In genomic region chr13:98239978-98240641, GRCm38 (mm10) we compare ENCODE assay signal across 10 mouse cellular contexts. TPM values are rescaled to one million over a fixed set of nuclear protein-coding genes. Genes with fewer than 3 reads are reported as not detected.
A peak's percentile ranks its signal among the peaks of the same experiment; 100 is the strongest.
DNase-seq lines count a peak whose midpoint lies in the region; ATAC-seq lines count a peak whose summit lies in the region.
"Had no signal": no experiment of that assay in that cellular context is flagged by ENCODE, and none has a peak within 500 bp of the region (broad histone marks: within the 10 kb centered on the region; RNA-seq: fewer than 3 reads in every experiment).

No protein-coding gene starts in this region.

- H3K9me3 ChIP-seq in intestine, embryonic 14.5 days (ENCODE audit: control insufficient read depth, low read length): no peaks in the 10 kb centered on the region
- H3K9me3 ChIP-seq in intestine, embryonic 16.5 days (ENCODE audit: control insufficient read depth, low read length): no peaks in the 10 kb centered on the region

- H3K27me3 ChIP-seq in intestine, embryonic 14.5 days (replicated peaks; ENCODE audit: control insufficient read depth, insufficient read depth, low read length): no peaks in the 10 kb centered on the region
- H3K27me3 ChIP-seq in intestine, embryonic 16.5 days (replicated peaks; ENCODE audit: control insufficient read depth, insufficient read depth, low read length): no peaks in the 10 kb centered on the region

- no peak for ATAC-seq in intestine, embryonic 14.5 days (replicated peaks; ENCODE audit: low FRiP score, low TSS enrichment, low read depth)
- ATAC-seq in intestine, embryonic 16.5 days: no peak
- peak; percentile 83 for ATAC-seq in megakaryocyte progenitor cell, adult 5-6 weeks (replicated peaks; ENCODE audit: poor library complexity)

- DNase-seq in intestine, embryonic 14.5 days (ENCODE audit: low spot score): peak; percentile 88
- DNase-seq in MN1 (ENCODE audit: low spot score): peak; percentile 80
- peak; percentile 83 to 89 for DNase-seq in cerebellum, postnatal 14 days
- peak; percentile 40 for DNase-seq in gastrocnemius, postnatal 14 days
- peak; percentile 69 for DNase-seq in layer of hippocampus, adult 9-10 months (ENCODE audit: low spot score)
- DNase-seq in testis, postnatal 10 days (ENCODE audit: low spot score): peak; percentile 85

- intact Hi-C loops in gastrocnemius, postnatal 14 days (cut with DNase I; ENCODE audit: low total_unique reads): loop anchor here (5.0 kb wide), 1 partner anchor 208 kb away; no protein-coding TSS in a partner anchor

- no peaks in the 10 kb centered on the region for H3K36me3 ChIP-seq in intestine, embryonic 14.5 days (ENCODE audit: control insufficient read depth, insufficient read depth, low read length)
- H3K36me3 ChIP-seq in intestine, embryonic 16.5 days (ENCODE audit: control insufficient read depth, insufficient read depth, low read length): no peaks in the 10 kb centered on the region

- 18% methylated on average over 12 of the region's 12 CpGs for WGBS in intestine, embryonic 14.5 days
- 18% methylated on average over 12 of the region's 12 CpGs for WGBS in intestine, embryonic 16.5 days

- H3K4me2 ChIP-seq in intestine, embryonic 14.5 days (ENCODE audit: low read length): no peak overlapping the region
- H3K4me2 ChIP-seq in intestine, embryonic 16.5 days (ENCODE audit: low read depth, low read length): no peak overlapping the region

- no peaks in the 10 kb centered on the region for H3K4me1 ChIP-seq in intestine, embryonic 14.5 days (replicated peaks; ENCODE audit: control insufficient read depth, insufficient read depth, low read length)
- H3K4me1 ChIP-seq in intestine, embryonic 16.5 days (ENCODE audit: control insufficient read depth, insufficient read depth, low read length): no peaks in the 10 kb centered on the region

- H3K27ac ChIP-seq in intestine, embryonic 14.5 days (ENCODE audit: low read depth): no peak overlapping the region
- no peak overlapping the region for H3K27ac ChIP-seq in intestine, embryonic 16.5 days (ENCODE audit: low read length)

- no peak overlapping the region for H3K4me3 ChIP-seq in intestine, embryonic 14.5 days (ENCODE audit: low read depth, low read length)
- no peak overlapping the region for H3K4me3 ChIP-seq in intestine, embryonic 16.5 days (ENCODE audit: low read length)
- H3K4me3 ChIP-seq: erythroblast, embryonic 14.5 days had no signal

- no peak overlapping the region for H3K9ac ChIP-seq in intestine, embryonic 14.5 days (ENCODE audit: low read length)
- H3K9ac ChIP-seq in intestine, embryonic 16.5 days (ENCODE audit: low read depth, low read length): no peak overlapping the region

RNA-seq across cellular contexts. Expression of gene Utp15, which starts 22.7 kb away (rescaled TPM):
- 39.6 and 44.3 TPM in 2 replicates for polyA plus RNA-seq in intestine, embryonic 14.5 days (2014; fragmentation: Nextera tagmentation; extraction: Ambion mirVana)
- polyA plus RNA-seq in intestine, embryonic 16.5 days (2015; fragmentation: Nextera tagmentation; extraction: Ambion mirVana): 29.7 and 30.8 TPM in 2 replicates
- 1 to 10 TPM; 3.6 to 4.5 TPM for total RNA-seq in gastrocnemius, postnatal 14 days (2021)
- 27.2 and 33.8 TPM in 2 replicates for total RNA-seq in megakaryocyte progenitor cell, adult 5-6 weeks (2015)
- total RNA-seq in megakaryocyte progenitor cell, adult 5-6 weeks (2017): 39.9 and 48.0 TPM in 2 replicates

RNA-seq across cellular contexts. Expression of gene Ankra2, which starts 22.8 kb away (rescaled TPM):
- polyA plus RNA-seq in intestine, embryonic 14.5 days (2014; fragmentation: Nextera tagmentation; extraction: Ambion mirVana): 26.4 and 29.0 TPM in 2 replicates
- 17.2 and 17.8 TPM in 2 replicates for polyA plus RNA-seq in intestine, embryonic 16.5 days (2015; fragmentation: Nextera tagmentation; extraction: Ambion mirVana)
- total RNA-seq in gastrocnemius, postnatal 14 days (2021): 10 to 100 TPM; 13.4 to 14.2 TPM
- total RNA-seq in megakaryocyte progenitor cell, adult 5-6 weeks (2015): 14.8 and 19.9 TPM in 2 replicates
- 14.2 and 20.9 TPM in 2 replicates for total RNA-seq in megakaryocyte progenitor cell, adult 5-6 weeks (2017)

RNA-seq across cellular contexts. Expression of gene Arhgef28, which starts 33.9 kb away (rescaled TPM):
- polyA plus RNA-seq in intestine, embryonic 14.5 days (2014; fragmentation: Nextera tagmentation; extraction: Ambion mirVana): 18.2 and 20.1 TPM in 2 replicates
- polyA plus RNA-seq in intestine, embryonic 16.5 days (2015; fragmentation: Nextera tagmentation; extraction: Ambion mirVana): 14.2 and 15.1 TPM in 2 replicates
- total RNA-seq in gastrocnemius, postnatal 14 days (2021): 1 to 10 TPM; 3.8 to 4.6 TPM
- 2.1 and 2.9 TPM in 2 replicates for total RNA-seq in megakaryocyte progenitor cell, adult 5-6 weeks (2015)
- total RNA-seq in megakaryocyte progenitor cell, adult 5-6 weeks (2017): 2.9 TPM in 2 replicates

RNA-seq across cellular contexts. Expression of gene Gm21976, which starts 39.6 kb away (rescaled TPM):
- polyA plus RNA-seq in intestine, embryonic 14.5 days (2014; fragmentation: Nextera tagmentation; extraction: Ambion mirVana): not detected in 2 replicates
- polyA plus RNA-seq in intestine, embryonic 16.5 days (2015; fragmentation: Nextera tagmentation; extraction: Ambion mirVana): not detected in 2 replicates
- not detected for total RNA-seq in gastrocnemius, postnatal 14 days (2021)
- total RNA-seq in megakaryocyte progenitor cell, adult 5-6 weeks (2015): not detected in 2 replicates
- not detected in 2 replicates for total RNA-seq in megakaryocyte progenitor cell, adult 5-6 weeks (2017)
- polyA plus RNA-seq: erythroblast, embryonic 14.5 days; neural tube, embryonic 14.5 days had no signal

Comparison
In these comparisons a context has a peak if more than half of its experiments do, and no peak if none do; other contexts are left out.
1. RNA of gene Utp15, which starts 22.7 kb away (total RNA-seq): 27.2 to 48.0 TPM in megakaryocyte progenitor cell, adult 5-6 weeks; 3.6 to 4.5 TPM in gastrocnemius, postnatal 14 days; every median in the first group is over 4 times any median in the second.
2. Peak in every context shown above with its lines, with median percentiles within 50 percentile points of each other: DNase-seq.